Mouse (Mus musculus) mesoderm, embryonic 11.5 days (tissue): ENCODE measurements around the gene Shf.
"Not testable (repeated sequence)": the region's sequence is repeated elsewhere in the genome, so short reads cannot be mapped to it uniquely, and the experiment has no call there.

Experiments
- DNase-seq: peaks from one replicate; pipeline ENCODE4 v3.0.0-alpha.2; 2012; ENCODE audit warnings: low read depth, low spot score

The Shf gene

GRCm38 (mm10) chr2:122368995-122369739 is at the start of gene Shf:
TSS of gene Shf (minus strand) at chr2:122369162.
- DNase-seq: peak; percentile 88

GRCm38 (mm10) chr2:122408928-122409327 is 40.0 kb upstream of the Shf start:
- DNase-seq: no peak

- no peak for DNase-seq
Measured at GRCm38 (mm10) chr2:122407607-122408006, 38.6 kb upstream of the Shf start.

GRCm38 (mm10) chr2:122396150-122396549 is 27.2 kb upstream of the Shf start:
- no peak for DNase-seq

- DNase-seq: not testable (repeated sequence)
Measured at GRCm38 (mm10) chr2:122387135-122387534, 18.2 kb upstream of the Shf start.

- DNase-seq: no peak
Measured at GRCm38 (mm10) chr2:122385095-122385494, 16.1 kb upstream of the Shf start.

- DNase-seq: no peak
Measured at GRCm38 (mm10) chr2:122382121-122382520, 13.2 kb upstream of the Shf start.

GRCm38 (mm10) chr2:122381329-122382103 is 12.6 kb upstream of the Shf start:
- no peak for DNase-seq

GRCm38 (mm10) chr2:122380768-122381311 is 11.9 kb upstream of the Shf start:
- peak; percentile 80 for DNase-seq

- no peak for DNase-seq
Measured at GRCm38 (mm10) chr2:122379292-122379650, 10.3 kb upstream of the Shf start.

GRCm38 (mm10) chr2:122378421-122379291 is 9.7 kb upstream of the Shf start:
- peak; percentile 72 for DNase-seq

GRCm38 (mm10) chr2:122377751-122378246 is 8.8 kb upstream of the Shf start:
- DNase-seq: peak; percentile 81

GRCm38 (mm10) chr2:122377215-122377674 is 8.3 kb upstream of the Shf start:
- DNase-seq: peak; percentile 96

GRCm38 (mm10) chr2:122376041-122376561 is 7.1 kb upstream of the Shf start:
- peak; percentile 65 for DNase-seq

- DNase-seq: peak; percentile 99
Measured at GRCm38 (mm10) chr2:122375391-122375991, 6.5 kb upstream of the Shf start.

- DNase-seq: no peak
Measured at GRCm38 (mm10) chr2:122374666-122375331, 5.8 kb upstream of the Shf start.

GRCm38 (mm10) chr2:122374012-122374411 is 5.0 kb upstream of the Shf start:
- no peak for DNase-seq

- DNase-seq: no peak
Measured at GRCm38 (mm10) chr2:122372541-122372940, 3.6 kb upstream of the Shf start.

GRCm38 (mm10) chr2:122372067-122372466 is 3.1 kb upstream of the Shf start:
- DNase-seq: no peak

GRCm38 (mm10) chr2:122370101-122370750 is 1.3 kb upstream of the Shf start:
- DNase-seq: no peak
